Mouse (Mus musculus): ENCODE results near the gene Sp3. TPM values are rescaled to one million over a fixed set of nuclear protein-coding genes. Genes with fewer than 3 reads are reported as not detected.
"Not testable (repeated sequence)": the region's sequence is repeated elsewhere in the genome, so short reads cannot be mapped to it uniquely, and the experiment has no call there.

Sp3 gene
- polyA plus RNA-seq, 1 experiment from 2014 or later, result 44.6 TPM

DNA sequence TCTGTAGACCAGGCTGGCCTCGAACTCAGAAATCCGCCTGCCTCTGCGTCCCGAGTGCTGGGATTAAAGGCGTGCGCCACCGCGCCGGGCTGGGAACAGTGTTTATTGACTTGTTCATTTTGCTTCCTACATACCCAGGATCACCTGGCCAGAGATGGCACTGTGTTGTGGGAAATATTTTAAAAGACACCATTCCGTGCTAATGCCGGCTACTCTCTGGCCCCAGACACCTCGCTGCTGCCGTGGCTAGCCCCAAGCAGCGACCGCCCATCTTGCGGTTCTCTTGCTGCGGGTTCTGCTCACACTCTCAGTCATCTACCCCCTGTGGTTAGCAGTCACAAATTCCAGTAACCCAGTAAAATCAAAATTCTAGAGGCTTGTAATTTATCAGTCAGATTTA lies 12.3 kb upstream of the Sp3 start:
- 95% methylated on average over 17 of the region's 17 CpGs for WGBS
- Histone ChIP-seq H3K27me3 (replicated peaks) (no peaks in the 10 kb centered on the region), H3K9ac (no peak overlapping the region), H3K27ac (ENCODE audit: poor library complexity, severe bottlenecking) (no peak overlapping the region), H3K36me3 (peaks cover 20% of the 10 kb centered on the region), H3K4me1 (replicated peaks) (peaks cover 19% of the 10 kb centered on the region), H3K4me3 (no peak overlapping the region), H3K9me3 (replicated peaks) (peaks cover 13% of the 10 kb centered on the region), H3K4me2 (no peak overlapping the region)
- ATAC-seq (ENCODE audit: insufficient number of reproducible peaks, low FRiP score), result no peak

DNA sequence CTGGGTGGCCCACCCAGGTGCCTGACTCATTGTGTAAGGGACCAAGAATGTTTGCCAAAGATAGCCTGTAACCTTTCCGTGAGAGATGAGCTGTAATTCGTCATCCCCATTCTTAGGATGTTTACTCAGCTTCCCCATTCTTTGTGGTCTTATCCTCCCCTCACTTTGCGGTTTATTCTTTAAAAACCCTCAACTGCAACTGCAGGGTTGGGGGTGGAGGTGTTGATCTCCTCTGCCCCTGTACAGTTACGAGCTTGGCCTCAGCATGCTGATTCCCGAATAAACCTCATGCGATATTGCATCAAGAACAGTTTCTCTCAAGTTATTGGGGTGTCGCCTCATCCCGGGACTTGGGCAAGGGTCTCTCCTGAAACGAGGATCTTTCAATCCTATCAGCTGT lies 8.7 kb upstream of the Sp3 start:
- not testable (repeated sequence) for ATAC-seq (ENCODE audit: insufficient number of reproducible peaks, low FRiP score); H3K4me1 ChIP-seq (replicated peaks); H3K4me2 ChIP-seq; H3K4me3 ChIP-seq; H3K27me3 ChIP-seq (replicated peaks); H3K27ac ChIP-seq (ENCODE audit: poor library complexity, severe bottlenecking); H3K9ac ChIP-seq
- peaks cover 21% of the 10 kb centered on the region for H3K36me3 ChIP-seq
- 87% methylated on average over 9 of the region's 9 CpGs for WGBS
- peaks cover 13% of the 10 kb centered on the region for H3K9me3 ChIP-seq (replicated peaks)

DNA sequence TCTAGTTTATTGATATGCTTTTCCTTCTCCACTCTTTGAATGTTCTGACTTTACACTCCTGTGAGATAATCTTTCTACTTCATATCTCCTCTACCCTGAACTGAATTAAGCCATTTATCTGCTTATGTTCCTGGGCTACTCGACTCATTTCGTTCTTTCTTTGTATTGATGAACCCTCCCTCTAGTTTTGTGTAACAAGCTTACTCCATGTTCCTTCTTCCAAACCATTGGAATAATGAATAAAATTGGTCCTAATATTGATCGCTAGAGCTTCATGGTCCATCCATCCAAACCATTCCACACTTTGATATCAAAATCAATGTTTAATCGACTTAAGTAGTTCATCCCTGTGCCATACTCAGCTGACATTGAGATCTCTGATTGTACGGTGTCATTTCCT lies 6.4 kb upstream of the Sp3 start, which contains the start of gene Gm11084:
Gene Gm11084, minus strand, starts transcription at position 101 of the 400 bp plus-strand sequence.
- Histone ChIP-seq H3K36me3 (peaks cover 21% of the 10 kb centered on the region), H3K27me3 (replicated peaks) (no peaks in the 10 kb centered on the region), H3K4me3 (no peak within 1 kb of the TSS), H3K27ac (ENCODE audit: poor library complexity, severe bottlenecking) (no peak within 1 kb of the TSS), H3K4me1 (replicated peaks) (no peaks in the 10 kb centered on the region), H3K4me2 (no peak within 1 kb of the TSS), H3K9me3 (replicated peaks) (peaks cover 13% of the 10 kb centered on the region), H3K9ac (no peak within 1 kb of the TSS)
- 88% methylated on average over 5 of the region's 5 CpGs for WGBS
- no peak for ATAC-seq (ENCODE audit: insufficient number of reproducible peaks, low FRiP score)

DNA sequence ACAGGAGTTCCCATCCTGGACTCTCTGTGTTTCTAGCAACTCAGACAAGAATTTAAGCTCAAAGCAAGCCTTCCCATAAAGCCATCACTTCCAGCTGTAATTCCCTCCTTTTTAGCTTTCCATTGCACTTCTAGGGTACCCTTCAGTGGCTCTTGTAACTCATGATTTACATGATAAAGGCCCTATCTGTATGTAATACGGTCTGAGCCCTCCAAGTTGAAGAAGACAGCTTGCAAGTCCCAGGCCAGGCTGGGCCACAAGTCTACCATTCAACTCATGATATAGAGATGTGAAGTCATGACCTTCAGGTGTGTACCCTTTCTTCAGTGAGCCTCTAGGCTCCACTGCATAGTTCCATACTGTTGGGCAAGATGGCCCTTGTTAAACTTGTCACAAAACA lies 5.3 kb upstream of the Sp3 start:
- Histone ChIP-seq H3K4me1 (replicated peaks) (no peaks in the 10 kb centered on the region), H3K4me2 (no peak overlapping the region), H3K9ac (no peak overlapping the region), H3K9me3 (replicated peaks) (peaks cover 13% of the 10 kb centered on the region), H3K27me3 (replicated peaks) (no peaks in the 10 kb centered on the region), H3K36me3 (peaks cover 21% of the 10 kb centered on the region), H3K27ac (ENCODE audit: poor library complexity, severe bottlenecking) (no peak overlapping the region), H3K4me3 (no peak overlapping the region)
- WGBS, result 61% methylated on average over 1 of the region's 1 CpGs
- no peak for ATAC-seq (ENCODE audit: insufficient number of reproducible peaks, low FRiP score)

DNA sequence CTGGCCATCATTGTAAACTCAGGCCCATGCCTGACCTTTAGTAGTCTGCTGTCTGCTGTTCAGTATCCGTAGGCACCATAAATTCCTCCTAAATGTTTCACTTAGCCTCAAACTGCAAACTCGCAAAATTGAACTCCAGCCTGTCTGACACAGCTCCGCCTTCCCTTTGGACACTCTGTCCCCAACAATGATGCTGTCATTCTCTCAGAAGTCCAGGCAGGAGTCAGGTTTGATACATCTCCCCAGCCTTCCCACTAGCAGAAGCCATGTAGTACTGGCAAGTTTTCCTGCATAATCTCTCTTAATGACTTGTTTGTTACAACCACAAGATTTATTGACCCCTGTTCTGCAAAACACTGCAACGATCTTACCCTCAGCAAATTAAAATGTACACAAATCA lies 4.6 kb upstream of the Sp3 start:
- ATAC-seq (ENCODE audit: insufficient number of reproducible peaks, low FRiP score), result no peak
- Histone ChIP-seq H3K9ac (no peak overlapping the region), H3K9me3 (replicated peaks) (peaks cover 11% of the 10 kb centered on the region), H3K4me3 (no peak overlapping the region), H3K4me1 (replicated peaks) (no peaks in the 10 kb centered on the region), H3K36me3 (peaks cover 21% of the 10 kb centered on the region), H3K4me2 (no peak overlapping the region), H3K27ac (ENCODE audit: poor library complexity, severe bottlenecking) (no peak overlapping the region), H3K27me3 (replicated peaks) (no peaks in the 10 kb centered on the region)
- WGBS, result 80% methylated on average over 4 of the region's 4 CpGs

DNA sequence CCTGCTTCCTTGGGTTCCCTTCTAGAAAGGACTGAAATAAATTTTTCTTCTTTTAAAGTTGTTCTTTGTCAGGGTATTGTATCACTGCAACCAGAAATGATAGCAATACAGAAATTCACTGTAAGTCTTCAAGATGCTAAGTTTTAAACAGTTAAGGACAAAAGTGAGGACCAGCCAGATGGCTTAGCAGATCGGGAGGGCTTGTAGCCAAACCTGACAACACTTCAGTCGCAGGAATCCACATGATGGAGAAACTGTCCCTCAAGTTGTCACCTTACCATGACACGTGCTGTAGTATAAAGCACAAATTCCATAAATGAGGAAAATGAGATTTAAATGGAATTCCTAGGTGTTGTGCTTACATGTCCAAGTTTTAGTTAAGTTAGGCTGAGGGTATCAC lies 3.0 kb upstream of the Sp3 start:
- H3K4me2 ChIP-seq, result no peak overlapping the region
- H3K9me3 ChIP-seq (replicated peaks), result no peaks in the 10 kb centered on the region; the same call in 1 of the 2 replicates
- no peaks in the 10 kb centered on the region for H3K27me3 ChIP-seq (replicated peaks)
- ATAC-seq (ENCODE audit: insufficient number of reproducible peaks, low FRiP score), result no peak
- H3K9ac ChIP-seq, result no peak overlapping the region
- no peaks in the 10 kb centered on the region for H3K4me1 ChIP-seq (replicated peaks)
- 82% methylated on average over 3 of the region's 3 CpGs for WGBS
- H3K4me3 ChIP-seq, result no peak overlapping the region
- H3K27ac ChIP-seq (ENCODE audit: poor library complexity, severe bottlenecking), result no peak overlapping the region
- H3K36me3 ChIP-seq, result peaks cover 8% of the 10 kb centered on the region; the same call in 1 of the 2 replicates

DNA sequence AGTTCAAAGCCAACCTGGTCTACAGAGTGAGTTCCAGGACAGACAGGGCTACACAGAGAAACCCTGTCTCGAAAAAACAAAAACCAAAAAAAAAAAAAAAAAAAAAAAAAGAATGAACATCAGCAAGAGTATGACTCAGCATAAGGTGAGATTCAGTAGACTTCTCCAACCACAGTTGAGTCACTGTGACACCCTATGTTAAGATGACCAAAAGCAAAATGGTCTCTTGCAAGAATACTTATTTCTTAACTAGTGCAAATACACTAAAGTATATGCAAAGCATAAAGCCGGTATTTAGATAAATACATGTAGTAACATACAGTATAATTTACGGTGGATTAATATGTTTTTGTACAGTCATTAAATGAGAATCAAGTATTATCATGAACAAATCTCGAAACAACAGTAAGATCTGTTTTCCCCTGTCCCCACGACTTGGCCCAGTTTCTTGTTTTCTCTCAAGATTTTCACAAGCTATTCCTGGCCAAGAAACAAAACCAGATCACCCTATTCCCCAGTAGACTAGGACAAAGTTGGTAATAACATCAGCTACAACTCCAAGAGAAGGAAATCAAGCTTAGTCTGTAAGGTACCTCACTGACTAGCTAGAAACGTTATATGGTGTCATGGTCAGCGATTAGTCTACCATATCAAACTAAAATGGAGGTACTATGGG lies 2.0 kb upstream of the Sp3 start:
- ATAC-seq (ENCODE audit: insufficient number of reproducible peaks, low FRiP score), result no peak
- H3K27ac ChIP-seq (ENCODE audit: poor library complexity, severe bottlenecking), result no peak overlapping the region
- no peaks in the 10 kb centered on the region for H3K36me3 ChIP-seq
- no peak overlapping the region for H3K4me2 ChIP-seq
- no peak overlapping the region for H3K9ac ChIP-seq
- no peaks in the 10 kb centered on the region for H3K9me3 ChIP-seq (replicated peaks)
- H3K27me3 ChIP-seq (replicated peaks), result no peaks in the 10 kb centered on the region
- WGBS, result 87% methylated on average over 7 of the region's 7 CpGs
- 0 out of 2 replicates have a peak, but pooled peaks cover 1% of the 10 kb centered on the region for H3K4me1 ChIP-seq (replicated peaks)
- no peak overlapping the region for H3K4me3 ChIP-seq

DNA sequence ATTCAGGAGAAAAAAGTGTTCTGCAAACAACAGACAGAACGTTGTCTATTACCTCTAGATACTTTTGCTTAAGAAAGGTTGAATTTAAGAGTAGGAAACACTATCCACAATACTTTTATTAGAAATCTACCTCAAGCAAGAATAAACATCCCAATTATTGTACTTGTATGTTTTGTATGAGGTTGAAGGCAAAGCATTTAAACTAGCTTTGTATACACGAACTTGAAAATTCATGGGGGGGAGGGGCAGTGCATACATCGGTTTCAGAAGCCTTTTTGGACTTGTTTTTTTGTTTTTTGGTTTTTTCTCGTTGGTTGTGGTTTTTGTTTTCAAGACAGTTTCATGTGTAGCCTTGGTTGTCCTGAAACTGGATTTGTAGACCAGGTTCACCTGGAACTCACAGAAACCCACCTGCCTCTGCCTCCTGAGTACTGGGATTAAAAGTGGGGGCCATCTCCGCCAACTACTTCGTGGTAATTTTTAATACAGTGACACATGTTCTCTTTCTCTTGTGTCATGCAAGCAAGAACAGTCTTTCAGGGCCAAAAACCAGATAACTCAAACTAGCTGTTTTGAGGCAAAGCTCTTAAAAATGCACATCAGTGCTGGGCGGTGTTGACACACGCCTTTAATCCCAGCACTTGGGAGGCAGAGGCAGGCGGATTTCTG lies 1.3 kb upstream of the Sp3 start:
- no peaks in the 10 kb centered on the region for H3K36me3 ChIP-seq
- peaks cover 5% of the 10 kb centered on the region for H3K4me1 ChIP-seq (replicated peaks)
- no peak for ATAC-seq (ENCODE audit: insufficient number of reproducible peaks, low FRiP score)
- no peaks in the 10 kb centered on the region for H3K27me3 ChIP-seq (replicated peaks)
- H3K27ac ChIP-seq (ENCODE audit: poor library complexity, severe bottlenecking), result no peak overlapping the region
- H3K9ac ChIP-seq, result no peak overlapping the region
- no peaks in the 10 kb centered on the region for H3K9me3 ChIP-seq (replicated peaks)
- WGBS, result 81% methylated on average over 9 of the region's 9 CpGs
- H3K4me2 ChIP-seq, result no peak overlapping the region
- no peak overlapping the region for H3K4me3 ChIP-seq

DNA sequence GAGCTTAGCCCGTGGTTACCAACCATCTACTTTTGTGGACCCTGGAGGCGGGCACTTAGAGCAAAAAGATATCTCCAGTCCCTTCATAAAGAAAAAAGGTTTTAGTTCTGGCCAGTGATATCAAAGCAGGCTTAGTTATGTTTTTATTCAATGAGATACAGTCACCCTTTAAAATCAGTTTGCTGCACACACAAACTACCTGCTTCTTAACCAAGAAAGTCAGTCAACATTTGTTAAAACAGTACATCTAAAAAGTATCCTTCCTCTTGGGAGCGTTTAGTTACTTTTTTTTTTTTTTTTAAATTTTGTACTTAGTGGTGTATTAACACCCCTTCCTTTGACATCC lies 802 bp upstream of the Sp3 start:
- H3K27me3 ChIP-seq (replicated peaks), result no peaks in the 10 kb centered on the region
- peak overlapping the region; percentile 100 for H3K9ac ChIP-seq
- H3K9me3 ChIP-seq (replicated peaks), result no peaks in the 10 kb centered on the region
- no peaks in the 10 kb centered on the region for H3K36me3 ChIP-seq
- H3K27ac ChIP-seq (ENCODE audit: poor library complexity, severe bottlenecking), result peak overlapping the region; percentile 100
- 16% methylated on average over 3 of the region's 3 CpGs for WGBS
- ATAC-seq (ENCODE audit: insufficient number of reproducible peaks, low FRiP score), result no peak
- H3K4me1 ChIP-seq (replicated peaks), result peaks cover 7% of the 10 kb centered on the region
- H3K4me3 ChIP-seq, result peak overlapping the region; percentile 79
- H3K4me2 ChIP-seq, result peak overlapping the region; percentile 71

DNA sequence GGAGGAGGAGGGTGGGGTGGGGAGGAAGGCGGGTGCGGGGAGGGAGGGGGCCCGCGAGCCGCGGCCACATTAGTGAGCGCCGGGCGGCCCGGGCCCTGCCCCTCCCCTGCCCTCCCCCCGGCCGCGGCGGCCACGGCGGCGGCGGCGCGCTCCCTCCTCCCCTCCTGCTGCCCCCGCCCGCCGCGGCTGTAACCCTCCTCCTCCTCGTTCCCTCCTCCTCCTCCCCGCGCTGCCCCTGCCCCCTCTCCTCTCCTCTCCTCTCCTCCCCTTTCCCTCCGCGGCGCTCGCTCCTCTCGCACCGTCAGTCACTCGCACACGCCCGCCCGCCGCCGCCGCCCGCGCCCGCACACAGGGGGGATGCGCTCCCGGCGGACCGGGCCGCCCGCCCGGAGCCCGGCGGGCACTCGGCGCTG lies 581 bp downstream of the Sp3 start:
- 0% methylated on average over 23 of the region's 54 CpGs for WGBS
- Histone ChIP-seq H3K27ac (ENCODE audit: poor library complexity, severe bottlenecking) (peak overlapping the region; percentile 100), H3K4me2 (peak overlapping the region; percentile 58), H3K4me3 (peak overlapping the region; percentile 79), H3K27me3 (replicated peaks) (no peaks in the 10 kb centered on the region), H3K9me3 (replicated peaks) (no peaks in the 10 kb centered on the region), H3K4me1 (replicated peaks) (peaks cover 9% of the 10 kb centered on the region), H3K9ac (peak overlapping the region; percentile 100), H3K36me3 (no peaks in the 10 kb centered on the region)
- peak; percentile 79 for ATAC-seq (ENCODE audit: insufficient number of reproducible peaks, low FRiP score)

DNA sequence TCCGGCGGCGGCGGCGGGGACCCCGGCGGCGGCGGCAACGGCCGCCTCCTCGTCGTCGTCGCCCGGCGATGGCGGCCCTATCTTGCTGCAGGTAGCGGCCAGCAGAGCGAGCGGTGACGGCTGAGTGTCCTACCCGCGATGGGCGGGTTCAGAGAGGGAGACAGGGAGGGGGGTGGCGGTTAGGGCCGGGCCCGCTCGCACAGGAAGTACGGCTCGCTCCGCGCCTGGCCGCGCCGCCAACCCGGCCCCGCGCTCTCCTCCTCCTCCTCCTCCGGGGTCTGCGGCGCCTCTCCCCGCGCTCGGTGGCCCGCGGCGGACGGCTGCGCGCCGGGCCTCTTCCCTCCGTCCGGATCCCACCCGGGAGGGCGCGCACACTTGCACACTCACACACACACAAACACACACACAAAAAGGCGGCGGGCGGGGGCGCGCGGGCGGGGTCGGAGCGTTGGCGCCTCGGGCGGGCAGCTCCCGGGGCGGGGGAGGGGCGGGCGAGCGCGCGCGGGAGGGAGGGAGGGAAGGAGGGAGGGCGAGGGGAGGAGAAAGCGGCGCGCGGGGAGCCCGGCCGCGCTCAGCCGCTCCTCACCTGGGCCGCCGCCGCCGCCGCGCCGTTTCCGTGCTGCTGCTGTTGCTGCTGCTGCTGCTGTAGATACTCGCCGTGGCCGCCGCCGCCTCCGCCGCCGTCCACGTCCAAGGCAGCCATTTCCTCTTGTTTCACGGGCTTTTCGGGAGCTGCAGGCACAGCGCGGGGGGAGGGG lies 1.2 kb downstream of the Sp3 start:
- no peaks in the 10 kb centered on the region for H3K36me3 ChIP-seq
- ATAC-seq (ENCODE audit: insufficient number of reproducible peaks, low FRiP score), result peak; percentile 84
- WGBS, result 2% methylated on average over 80 of the region's 107 CpGs
- H3K4me2 ChIP-seq, result peak overlapping the region; percentile 58
- no peaks in the 10 kb centered on the region for H3K27me3 ChIP-seq (replicated peaks)
- peak overlapping the region; percentile 100 for H3K9ac ChIP-seq
- peaks cover 9% of the 10 kb centered on the region for H3K4me1 ChIP-seq (replicated peaks)
- peak overlapping the region; percentile 79 for H3K4me3 ChIP-seq
- H3K27ac ChIP-seq (ENCODE audit: poor library complexity, severe bottlenecking), result peak overlapping the region; percentile 100
- no peaks in the 10 kb centered on the region for H3K9me3 ChIP-seq (replicated peaks)

Measured in heart, embryonic 12.5 days (tissue).